Mouse (Mus musculus): ENCODE results near the gene Ap1s2.
A peak's percentile ranks its signal among the peaks of the same experiment; 100 is the strongest.

The Ap1s2 gene

GRCm38 (mm10) chrX:163958467-163958875 is 49.7 kb downstream of the Ap1s2 start, which contains the start of gene Zrsr2:
Gene Zrsr2 (minus strand): TSS chrX:163958661.
- DNase-seq (ENCODE audit: low read depth, low spot score): peak; percentile 87

- DNase-seq (ENCODE audit: low read depth, low spot score): no peak
Measured at GRCm38 (mm10) chrX:163981092-163981491, 72.3 kb downstream of the Ap1s2 start.

- no peak for DNase-seq (ENCODE audit: low read depth, low spot score)
Measured at GRCm38 (mm10) chrX:163981500-163981899, 72.7 kb downstream of the Ap1s2 start.

GRCm38 (mm10) chrX:163982129-163982528 is 73.3 kb downstream of the Ap1s2 start:
- peak; percentile 28 for DNase-seq (ENCODE audit: low read depth, low spot score)
